Mouse (Mus musculus): ENCODE data around the gene Gm21317. TPM values are rescaled to one million over a fixed set of nuclear protein-coding genes. Genes with fewer than 3 reads are reported as not detected.
"Not testable (repeated sequence)": the region's sequence is repeated elsewhere in the genome, so short reads cannot be mapped to it uniquely, and the experiment has no call there.

Gene Gm21317
- not detected for total RNA-seq (2018; cell fraction: chromatin; rRNA removed)
- not detected for total RNA-seq (2018; cell fraction: cytosol; rRNA removed)
- not detected for total RNA-seq (2018; cell fraction: nucleus; rRNA removed)
- not detected in 3 replicates for polyA plus RNA-seq (2018)

DNA sequence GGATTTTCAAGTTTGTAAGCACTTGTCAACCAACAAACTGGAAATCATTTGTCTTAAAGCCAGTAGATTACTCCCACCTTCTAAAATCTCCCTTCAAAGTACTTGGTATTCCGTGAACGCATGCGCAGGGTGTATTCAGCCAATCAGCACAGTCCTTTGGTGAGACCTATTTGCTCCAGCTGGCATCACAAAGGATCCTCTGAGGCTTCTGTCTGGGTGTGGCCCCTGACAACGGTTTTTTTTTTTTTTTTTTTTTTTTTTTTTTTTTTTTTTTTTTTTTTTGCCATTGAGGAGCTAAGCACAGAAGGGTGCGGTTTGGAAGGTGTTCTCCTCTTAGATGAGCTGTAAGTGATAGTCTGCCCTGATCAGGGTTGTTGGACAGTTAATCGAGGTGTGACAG, at the start of gene Gm21317:
TSS of gene Gm21317 (plus strand) at position 301 of the 400 bp plus-strand sequence.
- not testable (repeated sequence) for H3K27ac ChIP-seq; H3K79me2 ChIP-seq (ENCODE audit: inconsistent target); H3K36me3 ChIP-seq (ENCODE audit: inconsistent target); H3K4me3 ChIP-seq (ENCODE audit: inconsistent target)
- WGBS (ENCODE audit: missing documents): no CpG with 5 or more reads among the region's 6 CpGs
